Mouse (Mus musculus) CH12.LX (cell line): Measurements from ENCODE around the gene Thrap3. TPM values are rescaled to one million over a fixed set of nuclear protein-coding genes. Genes with fewer than 3 reads are reported as not detected.

Source experiments
- DNase-seq: peaks from one replicate; pipeline ENCODE4 v3.0.0-alpha.2; 2013; ENCODE audit errors: extremely low read depth
- H3K27ac ChIP-seq: 2 replicates; pipeline ENCODE4 v1.5.1; 2012; ENCODE audit warnings: low read depth, mild to moderate bottlenecking, control low read depth, moderate library complexity; ENCODE audit not compliant: insufficient read depth
- H3K27me3 ChIP-seq: replicated peaks from 2 replicates; pipeline ENCODE3; 2012; ENCODE audit warnings: inconsistent platforms
- H3K36me3 ChIP-seq, 2 experiments: replicated peaks in 1 of 2; 2 replicates each; pipeline versions ENCODE3 to v1.6.1; 2012; ENCODE audit warnings: inconsistent platforms in 1 of 2, low read length in 1 of 2, mild to moderate bottlenecking in 1 of 2, mixed read lengths in 1 of 2, moderate library complexity in 1 of 2; ENCODE audit not compliant: control insufficient read depth in 1 of 2, insufficient read depth in 1 of 2
- H3K4me1 ChIP-seq, 2 experiments: 2 replicates each; pipeline ENCODE4 v1.6.1; 2012; ENCODE audit warnings: inconsistent platforms in 1 of 2, moderate library complexity in 1 of 2; ENCODE audit not compliant: insufficient read depth in 2 of 2, control insufficient read depth in 1 of 2
- H3K4me2 ChIP-seq: 2 replicates; pipeline ENCODE4 v1.6.1; 2012; ENCODE audit warnings: low read depth, mild to moderate bottlenecking, control low read depth; ENCODE audit not compliant: poor library complexity, insufficient read depth, severe bottlenecking
- H3K4me3 ChIP-seq, 3 experiments: fragments of 150-350 bp in 1 of 3; sonication (generic) in 1 of 3; replicated peaks in 1 of 3; 2 replicates each; pipeline versions ENCODE3 to v1.5.1; 2011 to 2012; ENCODE audit warnings: low read depth in 2 of 3, low read length in 2 of 3, mild to moderate bottlenecking in 2 of 3, moderate library complexity in 2 of 3, control low read depth in 1 of 3, improper control_type of control experiment in 1 of 3, inconsistent platforms in 1 of 3, mixed read lengths in 1 of 3; ENCODE audit not compliant: poor library complexity in 1 of 3
- H3K79me2 ChIP-seq: replicated peaks from 2 replicates; pipeline ENCODE4 v1.6.1; 2012; ENCODE audit warnings: mild to moderate bottlenecking, moderate library complexity; ENCODE audit not compliant: control insufficient read depth, poor library complexity, insufficient read depth, severe bottlenecking; ENCODE audit errors: extremely low read depth
- H3K9ac ChIP-seq: 2 replicates; pipeline ENCODE4 v1.6.1; 2012; ENCODE audit warnings: low read depth, mild to moderate bottlenecking, control low read depth, moderate library complexity; ENCODE audit not compliant: insufficient read depth
- H3K9me3 ChIP-seq: replicated peaks from 2 replicates; pipeline ENCODE3; 2012; ENCODE audit warnings: low read length, inconsistent platforms, mixed read lengths
- CHD2 ChIP-seq: IDR thresholded peaks from 2 replicates; pipeline ENCODE4 v1.6.1; 2011; ENCODE audit warnings: low read length, improper control_type of control experiment
- EP300 ChIP-seq: IDR thresholded peaks from 2 replicates; pipeline ENCODE4 v1.6.1; 2011; ENCODE audit warnings: low read length, improper control_type of control experiment
- GABPA ChIP-seq: IDR thresholded peaks from 2 replicates; pipeline ENCODE4 v1.6.1; 2012; ENCODE audit warnings: low read depth, low read length, improper control_type of control experiment, inconsistent platforms; ENCODE audit not compliant: insufficient replicate concordance
- IRF4 ChIP-seq: IDR thresholded peaks from 2 replicates; pipeline ENCODE4 v1.6.1; 2014; ENCODE audit warnings: low read depth, mild to moderate bottlenecking, inconsistent platforms, low read length, improper control_type of control experiment
- JUN ChIP-seq: IDR thresholded peaks from 2 replicates; pipeline ENCODE4 v1.6.1; 2011; ENCODE audit warnings: low read depth, mild to moderate bottlenecking, low read length, improper control_type of control experiment, moderate library complexity; ENCODE audit not compliant: insufficient read depth
- JUND ChIP-seq: conservative IDR thresholded peaks from 2 replicates; pipeline ENCODE4 v1.6.1; 2011; ENCODE audit warnings: low read depth, low read length, improper control_type of control experiment
- KAT2A ChIP-seq: IDR thresholded peaks from 2 replicates; pipeline ENCODE4 v1.6.1; 2012; ENCODE audit warnings: low read length, improper control_type of control experiment, inconsistent platforms; ENCODE audit not compliant: insufficient replicate concordance
- MAZ ChIP-seq: IDR thresholded peaks from 2 replicates; pipeline ENCODE4 v1.6.1; 2012; ENCODE audit warnings: low read depth, mild to moderate bottlenecking, inconsistent platforms, low read length, improper control_type of control experiment, moderate library complexity
- MEF2A ChIP-seq: IDR thresholded peaks from 2 replicates; pipeline ENCODE4 v1.6.1; 2014; ENCODE audit warnings: low read depth, mild to moderate bottlenecking, inconsistent platforms, low read length, improper control_type of control experiment, borderline replicate concordance
- NELFE ChIP-seq: IDR thresholded peaks from 2 replicates; pipeline ENCODE4 v1.6.1; 2011; ENCODE audit warnings: low read depth, low read length, improper control_type of control experiment
- PAX5 ChIP-seq: IDR thresholded peaks from 2 replicates; pipeline ENCODE4 v1.6.1; 2012; ENCODE audit warnings: low read length, inconsistent platforms, mixed read lengths
- POLR2A ChIP-seq: IDR thresholded peaks from 2 replicates; pipeline ENCODE4 v1.6.1; 2011; ENCODE audit warnings: low read depth, mild to moderate bottlenecking, improper control_type of control experiment, low read length
- POLR2AphosphoS2 ChIP-seq: IDR thresholded peaks from 2 replicates; pipeline ENCODE4 v1.6.1; 2011; ENCODE audit warnings: low read depth, low read length, improper control_type of control experiment
- RCOR1 ChIP-seq: conservative IDR thresholded peaks from 2 replicates; pipeline ENCODE4 v1.6.1; 2012; ENCODE audit warnings: low read depth, mild to moderate bottlenecking, inconsistent platforms, low read length, improper control_type of control experiment
- SIN3A ChIP-seq: IDR thresholded peaks from 2 replicates; pipeline ENCODE4 v1.6.1; 2012; ENCODE audit warnings: low read length, improper control_type of control experiment, inconsistent platforms
- SMC3 ChIP-seq: IDR thresholded peaks from 2 replicates; pipeline ENCODE4 v1.6.1; 2011; ENCODE audit warnings: low read depth, low read length, improper control_type of control experiment
- TCF12 ChIP-seq: IDR thresholded peaks from 2 replicates; pipeline ENCODE4 v1.6.1; 2014; ENCODE audit warnings: low read depth, mild to moderate bottlenecking, inconsistent platforms, low read length, improper control_type of control experiment
- USF2 ChIP-seq: conservative IDR thresholded peaks from 2 replicates; pipeline ENCODE4 v1.6.1; 2011; ENCODE audit warnings: low read depth, low read length, improper control_type of control experiment
- ZC3H11A ChIP-seq: IDR thresholded peaks from 2 replicates; pipeline ENCODE4 v1.6.1; 2012; ENCODE audit warnings: low read depth, mild to moderate bottlenecking, inconsistent platforms, low read length, improper control_type of control experiment
- ZKSCAN1 ChIP-seq: IDR thresholded peaks from 2 replicates; pipeline ENCODE4 v1.6.1; 2012; ENCODE audit warnings: low read depth, inconsistent platforms, low read length, improper control_type of control experiment, borderline replicate concordance
- ZMIZ1 ChIP-seq: IDR thresholded peaks from 2 replicates; pipeline ENCODE4 v1.6.1; 2012; ENCODE audit warnings: low read depth, mild to moderate bottlenecking, inconsistent platforms, low read length, improper control_type of control experiment
- dilution Hi-C: fragments of 300-500 bp; cut with MboI; formaldehyde crosslinking; loops from 2 replicates; pipeline ENCODE4 v1.14.3; 2020; ENCODE audit warnings: low sequenced_read_pairs; ENCODE audit not compliant: extremely low pct_unique_long_range_greater_than_20kb, extremely low pct_ligation_motif_present
- in situ Hi-C: fragments of 300-500 bp; cut with MboI; formaldehyde crosslinking; loops from 3 replicates; pipeline ENCODE4 v1.14.3; 2019; ENCODE audit warnings: low sequenced_read_pairs, low pct_ligation_motif_present, low pct_unique_long_range_greater_than_20kb, mixed read lengths
- polyA plus RNA-seq: library from polyadenylated mRNA; unstranded; fragments of >175 nt; gene quantifications from 2 replicates; pipeline ENCODE4 v1.2.1, GENCODE M21; 2012; ENCODE audit warnings: low read depth; ENCODE audit not compliant: insufficient read length
- total RNA-seq, 2 experiments: library from RNA; depleted of rRNA; stranded (reverse); fragments of 300-350 nt in 1 of 2; fragments of >200 nt in 1 of 2; gene quantifications; 2 replicates each; pipeline ENCODE4 v1.2.3; 2012 to 2014

Thrap3 gene
- total and polyA plus RNA-seq, 3 experiments, result 140 to 327 (median 183) TPM

GRCm38 (mm10) chr4:126134639-126135038 is 67.9 kb downstream of the Thrap3 start:
- Histone ChIP-seq H3K27ac (no peak overlapping the region), H3K79me2 (no peaks in the 10 kb centered on the region), H3K9me3 (no peaks in the 10 kb centered on the region)
- TF ChIP-seq JUND, result no peak
- TF ChIP-seq MAZ, result no peak
- no peak for TF ChIP-seq POLR2A
- no peak for TF ChIP-seq USF2
- no peak for TF ChIP-seq ZC3H11A
- no peak for TF ChIP-seq KAT2A
- TF ChIP-seq, all 38 proteins: peak for 0
- H3K27me3 ChIP-seq, result no peaks in the 10 kb centered on the region
- H3K4me3 ChIP-seq, result no peak overlapping the region
- no peak for DNase-seq
- peaks cover 90 to 96% of the 10 kb centered on the region in 2 experiments for H3K36me3 ChIP-seq
- H3K4me2 ChIP-seq, result no peak overlapping the region
- dilution Hi-C loops (no loop called here), in situ Hi-C loops (no loop called here)
- no peak overlapping the region for H3K9ac ChIP-seq
- H3K4me1 ChIP-seq, result peaks cover 0 to 20% of the 10 kb centered on the region in 2 experiments; a peak in 3 of 4 replicates

DNA sequence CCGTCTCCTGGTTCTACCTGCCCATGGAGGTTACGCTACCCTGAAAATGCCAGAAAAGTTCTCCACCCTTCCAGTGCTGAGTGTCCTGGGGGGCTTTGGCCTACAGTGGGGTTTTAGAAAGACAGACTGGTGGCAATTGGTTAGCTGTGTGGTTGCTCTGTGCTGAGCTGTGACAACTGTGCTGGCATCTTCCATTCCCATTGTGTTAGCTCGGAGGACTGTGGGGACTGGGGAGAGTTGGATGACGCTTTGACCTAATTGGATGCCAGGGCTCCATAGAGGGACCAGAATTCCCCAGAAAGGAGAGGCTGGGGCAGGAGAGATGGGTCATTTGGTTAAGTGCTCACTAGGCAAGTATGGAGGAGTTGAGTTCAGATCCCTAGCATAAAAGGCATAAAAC is 68.3 kb downstream of the Thrap3 start:
- peaks cover 90 to 96% of the 10 kb centered on the region in 2 experiments for H3K36me3 ChIP-seq
- no peak overlapping the region for H3K4me2 ChIP-seq
- no peak overlapping the region for H3K27ac ChIP-seq
- TF ChIP-seq EP300, result no peak
- peaks cover 0 to 20% of the 10 kb centered on the region in 2 experiments; a peak in 3 of 4 replicates for H3K4me1 ChIP-seq
- H3K9me3 ChIP-seq, result no peaks in the 10 kb centered on the region
- no peaks in the 10 kb centered on the region for H3K27me3 ChIP-seq
- dilution Hi-C loops (no loop called here), in situ Hi-C loops (no loop called here)
- H3K79me2 ChIP-seq, result no peaks in the 10 kb centered on the region
- H3K9ac ChIP-seq, result no peak overlapping the region
- no peak overlapping the region for H3K4me3 ChIP-seq
- no peak for DNase-seq

DNA sequence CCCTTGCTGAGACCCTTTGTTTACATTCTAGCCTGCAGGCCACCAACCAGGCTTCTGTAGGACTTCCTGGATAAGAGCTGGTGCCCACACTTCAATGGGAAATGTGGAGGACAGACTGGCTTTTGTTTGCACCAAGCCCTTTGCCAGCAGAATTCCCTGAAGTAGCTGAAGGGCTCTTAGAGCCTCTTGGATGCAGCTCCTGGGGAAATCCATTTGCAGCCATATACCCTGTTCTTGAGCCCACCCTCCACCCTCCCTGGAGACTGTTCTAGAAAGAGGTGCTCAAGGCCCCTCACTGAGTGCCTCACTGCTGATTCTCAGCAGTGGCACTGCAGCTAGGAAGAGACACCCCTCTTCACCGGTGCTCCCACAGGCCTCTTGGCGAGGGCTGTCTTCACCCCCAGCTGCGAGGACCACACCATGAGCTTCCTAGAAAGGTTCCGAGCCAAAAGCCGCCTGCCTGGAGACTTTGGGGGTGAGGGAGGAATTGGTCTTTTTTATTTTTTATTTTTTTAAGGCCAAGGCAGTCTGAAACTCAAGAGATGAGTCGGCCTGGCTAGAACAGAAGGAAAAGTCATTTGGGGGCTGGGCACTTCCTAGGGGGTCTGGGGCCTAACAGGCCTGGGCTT is 69.8 kb downstream of the Thrap3 start:
- Histone ChIP-seq H3K4me1 (peaks cover 0 to 13% of the 10 kb centered on the region in 2 experiments; a peak in 2 of 4 replicates), H3K9me3 (no peaks in the 10 kb centered on the region), H3K27ac (no peak overlapping the region), H3K4me2 (no peak overlapping the region), H3K79me2 (no peaks in the 10 kb centered on the region), H3K9ac (no peak overlapping the region), H3K27me3 (no peaks in the 10 kb centered on the region), H3K4me3 (no peak overlapping the region), H3K36me3 (peaks cover 87 to 96% of the 10 kb centered on the region in 2 experiments)
- in situ Hi-C loops (no loop called here), dilution Hi-C loops (no loop called here)
- DNase-seq, result no peak
- TF ChIP-seq USF2 (no peak), SMC3 (no peak), NELFE (no peak), JUND (no peak), IRF4 (no peak), RCOR1 (no peak), GABPA (no peak), JUN (no peak), PAX5 (no peak), ZKSCAN1 (no peak), POLR2A (no peak), SIN3A (no peak), POLR2AphosphoS2 (no peak), ZMIZ1 (no peak), CHD2 (no peak), TCF12 (no peak), MEF2A (no peak)
